Mouse (Mus musculus) hindbrain, embryonic 16.5 days (tissue): ENCODE measurements at regions not wholly inside any gene's neighbourhood (a gene's known extent, or its start where the extent isn't known, plus 50 kb on each side); places are given as distances from the start of the nearest gene placed in this dataset.
A peak's percentile ranks its signal among the peaks of the same experiment; 100 is the strongest.

Source experiments
- ATAC-seq: fragments of 200-750 bp; cut with Nextera tagmentation; 2 replicates; pipeline ENCODE4 v1.8.0; 2017; ENCODE audit warnings: moderate TSS enrichment, moderate library complexity
- H3K27ac ChIP-seq: fragments of 300-500 bp; sonication (generic); 2 replicates; pipeline ENCODE4 v1.5.1; 2014; ENCODE audit warnings: low read depth, mild to moderate bottlenecking, control low read depth, low read length, moderate library complexity
- H3K27me3 ChIP-seq: fragments of 300-500 bp; sonication (generic); replicated peaks from 2 replicates; pipeline ENCODE4 v1.6.1; 2014; ENCODE audit warnings: low read length; ENCODE audit not compliant: control insufficient read depth, insufficient read depth
- H3K36me3 ChIP-seq: fragments of 300-500 bp; sonication (generic); 2 replicates; pipeline ENCODE4 v1.6.1; 2014; ENCODE audit warnings: mild to moderate bottlenecking, low read length, moderate library complexity, mixed read lengths; ENCODE audit not compliant: control insufficient read depth, insufficient read depth
- H3K4me1 ChIP-seq: fragments of 300-500 bp; sonication (generic); 2 replicates; pipeline ENCODE4 v1.6.1; 2014; ENCODE audit warnings: low read depth, low read length; ENCODE audit not compliant: control insufficient read depth, insufficient read depth
- H3K4me2 ChIP-seq: fragments of 300-500 bp; sonication (generic); 2 replicates; pipeline ENCODE4 v1.6.1; 2014; ENCODE audit warnings: mild to moderate bottlenecking, low read length, control low read depth, moderate library complexity
- H3K4me3 ChIP-seq: fragments of 300-500 bp; sonication (generic); 2 replicates; pipeline ENCODE4 v1.5.1; 2014; ENCODE audit warnings: mild to moderate bottlenecking, low read length, control low read depth, moderate library complexity
- H3K9ac ChIP-seq: fragments of 300-500 bp; sonication (generic); 2 replicates; pipeline ENCODE4 v1.6.1; 2014; ENCODE audit warnings: low read depth, mild to moderate bottlenecking, control low read depth, low read length, moderate library complexity
- H3K9me3 ChIP-seq: fragments of 300-500 bp; sonication (generic); 2 replicates; pipeline ENCODE4 v1.6.1; 2014; ENCODE audit warnings: mild to moderate bottlenecking, low read length, moderate library complexity; ENCODE audit not compliant: control insufficient read depth
- WGBS: fragments of 180-500 bp; shearing (Covaris S2); extraction: QIAGEN DNeasy Blood & Tissue Kit; methylation state at CpG from one replicate; pipeline ENCODE4 v1.1.7; 2014; 5-methylcytosine and 5-hydroxymethylcytosine counted together

DNA sequence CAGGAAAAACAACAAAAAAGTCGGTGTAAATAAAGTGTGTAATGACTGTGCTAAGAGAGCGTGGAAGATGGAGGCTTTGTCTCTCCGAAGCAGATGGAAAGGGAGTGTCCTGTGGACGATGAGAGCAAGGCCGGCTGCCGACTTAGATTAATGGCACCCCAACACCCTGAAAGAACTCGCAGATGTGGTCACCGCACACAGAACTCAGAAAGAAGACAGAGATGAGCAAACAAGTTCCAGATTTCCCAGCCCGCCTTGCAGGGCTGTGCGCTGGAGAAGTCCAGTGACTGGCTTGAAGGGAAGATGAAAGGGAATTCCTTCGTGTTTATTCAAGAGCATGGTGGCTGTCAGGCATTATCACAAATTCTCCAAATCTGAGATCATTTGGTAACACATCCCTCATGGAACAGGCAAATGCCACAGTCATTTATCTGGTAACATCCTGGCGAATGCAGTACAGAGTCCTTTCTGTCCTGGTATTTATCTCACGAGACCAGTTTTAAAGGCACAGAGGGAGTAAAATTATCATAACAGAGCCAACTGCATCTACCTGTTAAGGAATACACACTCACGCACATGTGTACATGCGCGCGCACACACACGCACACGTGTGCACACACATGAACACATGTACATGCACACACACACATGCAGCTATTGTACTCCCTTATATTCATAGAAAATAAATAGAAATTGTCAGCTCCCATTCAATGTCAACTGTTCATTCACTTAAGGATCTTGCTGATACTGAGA is 64.0 kb upstream of the Tgif1 start:
- H3K9me3 ChIP-seq = no peaks in the 10 kb centered on the region
- H3K4me2 ChIP-seq = 0 out of 2 replicates have a peak overlapping the region, but pooled peaks have one; percentile 18
- H3K4me3 ChIP-seq = no peak overlapping the region
- H3K27me3 ChIP-seq = no peaks in the 10 kb centered on the region
- no peak overlapping the region for H3K27ac ChIP-seq
- no peaks in the 10 kb centered on the region for H3K36me3 ChIP-seq
- H3K4me1 ChIP-seq = no peaks in the 10 kb centered on the region
- H3K9ac ChIP-seq = no peak overlapping the region
- no peak for ATAC-seq
- 58% methylated on average over 19 of the region's 19 CpGs for WGBS

DNA sequence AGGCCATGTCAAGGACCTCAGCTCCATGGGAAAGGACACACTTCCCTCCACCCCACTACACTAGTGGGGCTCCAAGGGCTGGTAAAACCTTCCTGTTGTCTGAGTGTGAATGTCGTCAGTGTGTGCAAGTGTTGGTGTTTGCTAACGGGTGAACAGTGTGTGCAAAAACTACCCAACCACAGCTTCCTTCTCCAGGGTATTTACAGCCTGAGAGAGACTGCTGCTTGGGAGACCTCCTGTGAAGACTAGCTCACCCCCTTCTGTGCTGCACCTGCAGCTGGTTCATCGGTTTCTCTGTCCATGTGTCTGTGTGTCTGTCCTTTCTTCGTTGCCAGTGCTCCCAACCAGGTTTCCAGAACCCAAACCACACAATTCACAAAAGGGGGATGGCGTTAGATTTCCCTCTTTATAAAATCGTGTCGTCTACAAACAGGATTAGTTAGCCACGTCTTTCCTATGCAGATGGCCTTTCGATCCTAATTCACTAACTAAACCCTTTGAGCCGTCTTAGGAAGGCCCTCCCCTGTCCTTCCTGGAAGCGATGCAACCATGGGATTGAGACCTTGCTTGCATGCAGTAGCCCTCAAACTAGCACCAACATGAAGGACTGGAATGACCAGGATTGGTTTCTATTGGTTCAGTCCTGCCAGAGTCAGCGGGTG is 62.9 kb upstream of the Tgif1 start:
- 63% methylated on average over 12 of the region's 12 CpGs for WGBS
- Histone ChIP-seq H3K9me3 (no peaks in the 10 kb centered on the region), H3K27me3 (no peaks in the 10 kb centered on the region), H3K4me2 (no peak overlapping the region), H3K27ac (no peak overlapping the region), H3K4me3 (no peak overlapping the region), H3K4me1 (no peaks in the 10 kb centered on the region), H3K36me3 (no peaks in the 10 kb centered on the region), H3K9ac (no peak overlapping the region)
- no peak for ATAC-seq

DNA sequence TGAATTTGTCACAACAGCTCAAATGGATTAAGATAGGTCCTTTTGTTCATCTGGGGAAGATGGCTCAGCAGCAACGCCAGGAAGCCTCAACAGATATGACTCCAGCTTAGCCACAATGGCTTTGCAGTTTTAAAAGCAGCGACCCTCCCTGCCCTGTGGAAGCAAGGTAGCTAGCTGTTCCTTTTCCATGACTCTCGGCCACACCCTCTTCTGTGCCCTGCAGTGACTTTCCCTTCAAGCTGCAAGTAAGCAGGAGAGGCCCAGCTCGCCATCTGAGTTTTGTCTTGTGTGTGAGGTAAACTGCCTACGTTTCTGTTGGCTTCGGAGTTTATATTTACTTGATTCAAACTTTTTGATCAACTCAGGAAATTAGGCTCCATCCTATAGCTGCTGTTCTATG is 62.1 kb upstream of the Tgif1 start:
- H3K9me3 ChIP-seq = no peaks in the 10 kb centered on the region
- no peak overlapping the region for H3K4me2 ChIP-seq
- ATAC-seq = no peak
- H3K27ac ChIP-seq = no peak overlapping the region
- H3K36me3 ChIP-seq = no peaks in the 10 kb centered on the region
- H3K27me3 ChIP-seq = no peaks in the 10 kb centered on the region
- WGBS = 67% methylated on average over 6 of the region's 6 CpGs
- no peaks in the 10 kb centered on the region for H3K4me1 ChIP-seq
- no peak overlapping the region for H3K9ac ChIP-seq
- H3K4me3 ChIP-seq = no peak overlapping the region

DNA sequence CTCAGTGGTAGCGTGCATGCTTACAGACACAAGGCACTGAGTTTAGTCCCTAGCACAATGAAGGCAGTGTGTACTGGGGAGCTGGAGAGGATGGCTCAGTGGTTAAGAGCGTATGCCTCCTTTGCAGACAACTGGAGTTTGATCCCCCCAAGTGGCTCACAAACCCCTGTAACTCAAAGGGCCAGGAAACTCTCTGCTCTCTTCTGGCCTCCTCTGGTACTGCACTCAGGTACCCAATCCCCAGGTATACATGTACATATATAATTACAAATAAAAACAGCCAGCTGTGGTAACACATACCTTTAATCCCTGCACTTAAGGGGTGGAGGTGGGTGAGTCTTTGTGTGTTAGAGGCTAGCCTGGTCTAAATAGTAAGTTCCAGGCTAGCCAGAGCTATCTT is 56.9 kb upstream of the Tgif1 start:
- 72% methylated on average over 2 of the region's 2 CpGs for WGBS
- Histone ChIP-seq H3K9me3 (no peaks in the 10 kb centered on the region), H3K36me3 (no peaks in the 10 kb centered on the region), H3K27ac (no peak overlapping the region), H3K4me2 (no peak overlapping the region), H3K27me3 (no peaks in the 10 kb centered on the region), H3K9ac (no peak overlapping the region), H3K4me3 (no peak overlapping the region), H3K4me1 (no peaks in the 10 kb centered on the region)
- ATAC-seq = no peak

DNA sequence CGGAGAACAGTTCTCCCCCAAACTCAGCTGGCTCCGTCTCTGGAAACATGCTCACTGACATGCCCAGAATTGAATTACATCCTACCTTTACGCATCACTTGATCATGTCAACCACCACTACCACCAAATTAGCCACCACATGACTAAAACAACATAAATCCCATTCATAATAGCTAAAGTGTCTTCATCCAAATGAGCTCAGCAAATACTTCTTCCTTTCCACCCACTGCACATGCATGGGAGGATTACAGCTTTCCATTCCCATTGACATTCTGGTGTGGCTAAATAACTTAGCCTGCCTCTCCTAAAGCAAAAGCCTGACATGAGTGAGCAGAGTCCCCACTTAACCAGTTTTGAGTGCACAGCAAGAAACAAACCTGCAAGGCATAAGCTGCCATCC is 56.2 kb upstream of the Tgif1 start:
- no peaks in the 10 kb centered on the region for H3K9me3 ChIP-seq
- H3K27me3 ChIP-seq = no peaks in the 10 kb centered on the region
- no peak overlapping the region for H3K4me2 ChIP-seq
- H3K4me3 ChIP-seq = no peak overlapping the region
- no peak overlapping the region for H3K27ac ChIP-seq
- no peak for ATAC-seq
- no peak overlapping the region for H3K9ac ChIP-seq
- WGBS = 75% methylated on average over 3 of the region's 3 CpGs
- H3K36me3 ChIP-seq = no peaks in the 10 kb centered on the region
- no peaks in the 10 kb centered on the region for H3K4me1 ChIP-seq

DNA sequence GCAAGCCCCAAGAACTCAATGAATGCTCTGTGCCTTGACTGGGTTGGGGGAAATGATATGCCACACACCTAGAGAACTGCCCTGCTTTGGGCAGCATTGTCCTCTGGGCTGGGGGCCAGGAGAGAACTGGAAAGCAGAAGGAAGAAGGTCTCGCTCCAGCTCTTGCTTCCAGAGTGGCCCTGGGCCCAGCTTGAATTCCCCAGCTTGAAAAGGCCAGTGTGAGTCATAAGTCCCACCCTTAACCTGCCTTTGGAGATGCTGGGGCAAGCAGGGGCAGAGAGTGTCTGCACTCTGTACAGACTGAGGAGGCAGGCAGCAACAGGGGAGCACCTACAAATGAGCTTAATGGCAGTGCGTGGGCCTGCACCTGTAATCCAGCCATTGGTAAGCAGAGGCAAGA is 55.0 kb upstream of the Tgif1 start:
- H3K4me3 ChIP-seq = no peak overlapping the region
- no peaks in the 10 kb centered on the region for H3K36me3 ChIP-seq
- H3K27ac ChIP-seq = no peak overlapping the region
- H3K4me1 ChIP-seq = no peaks in the 10 kb centered on the region
- H3K9ac ChIP-seq = no peak overlapping the region
- WGBS = 77% methylated on average over 2 of the region's 2 CpGs
- ATAC-seq = no peak
- H3K9me3 ChIP-seq = no peaks in the 10 kb centered on the region
- H3K4me2 ChIP-seq = no peak overlapping the region
- H3K27me3 ChIP-seq = no peaks in the 10 kb centered on the region
